Mouse (Mus musculus) brown adipose tissue, adult 24 weeks (tissue): Measurements from ENCODE around the gene Gm6685. TPM values are rescaled to one million over a fixed set of nuclear protein-coding genes. Genes with fewer than 3 reads are reported as not detected.
"Not testable (repeated sequence)": the region's sequence is repeated elsewhere in the genome, so short reads cannot be mapped to it uniquely, and the experiment has no call there.

ENCODE experiments used
- H3K27ac ChIP-seq: fragments of 200-500 bp; replicated peaks from 2 replicates; pipeline ENCODE4 v1.5.1; 2012; ENCODE audit warnings: low read depth, mild to moderate bottlenecking, low read length
- H3K4me1 ChIP-seq: fragments of 200-500 bp; 2 replicates; pipeline ENCODE4 v1.6.1; 2012; ENCODE audit warnings: low read length, mixed read lengths; ENCODE audit not compliant: control insufficient read depth, insufficient read depth, insufficient read length
- H3K4me3 ChIP-seq: fragments of 200-500 bp; 2 replicates; pipeline ENCODE4 v1.5.1; 2012; ENCODE audit warnings: low read depth, mild to moderate bottlenecking, low read length, moderate library complexity; ENCODE audit not compliant: insufficient read depth
- polyA plus RNA-seq: library from polyadenylated mRNA; stranded (reverse); fragments of >200 nt; gene quantifications from 2 replicates; pipeline ENCODE4 v1.2.4, GENCODE M21; 2012; ENCODE audit not compliant: missing spikeins, insufficient read depth, insufficient read length

The Gm6685 gene
- not detected in 2 replicates for polyA plus RNA-seq

GRCm38 (mm10) chr11:28339224-28340150 lies at the start of gene Gm6685:
Gene Gm6685 (minus strand): TSS chr11:28339867.
- not testable (repeated sequence) for H3K4me3 ChIP-seq, H3K4me1 ChIP-seq, H3K27ac ChIP-seq

GRCm38 (mm10) chr11:28375891-28376290 lies 36.2 kb upstream of the Gm6685 start:
- H3K4me3 ChIP-seq, result no peak overlapping the region
- H3K4me1 ChIP-seq, result no peaks in the 10 kb centered on the region
- H3K27ac ChIP-seq, result no peak overlapping the region

- Histone ChIP-seq H3K4me1 (no peaks in the 10 kb centered on the region), H3K4me3 (no peak overlapping the region), H3K27ac (no peak overlapping the region)
These were observed 35.0 kb upstream of the Gm6685 start for GRCm38 (mm10) chr11:28374636-28375035.

- not testable (repeated sequence) for H3K4me3 ChIP-seq, H3K27ac ChIP-seq, H3K4me1 ChIP-seq
These were observed 31.7 kb upstream of the Gm6685 start for GRCm38 (mm10) chr11:28371381-28371780.

GRCm38 (mm10) chr11:28365929-28366244 lies 26.2 kb upstream of the Gm6685 start:
- no peak overlapping the region for H3K27ac ChIP-seq
- peaks cover 2% of the 10 kb centered on the region; the same call in 1 of the 2 replicates for H3K4me1 ChIP-seq
- H3K4me3 ChIP-seq, result no peak overlapping the region

- H3K4me1 ChIP-seq, result peaks cover 2% of the 10 kb centered on the region; the same call in 1 of the 2 replicates
- H3K27ac ChIP-seq, result peak overlapping the region; percentile 82
- peak overlapping the region; percentile 47 for H3K4me3 ChIP-seq
These were observed 25.7 kb upstream of the Gm6685 start for GRCm38 (mm10) chr11:28365209-28365928.

DNA sequence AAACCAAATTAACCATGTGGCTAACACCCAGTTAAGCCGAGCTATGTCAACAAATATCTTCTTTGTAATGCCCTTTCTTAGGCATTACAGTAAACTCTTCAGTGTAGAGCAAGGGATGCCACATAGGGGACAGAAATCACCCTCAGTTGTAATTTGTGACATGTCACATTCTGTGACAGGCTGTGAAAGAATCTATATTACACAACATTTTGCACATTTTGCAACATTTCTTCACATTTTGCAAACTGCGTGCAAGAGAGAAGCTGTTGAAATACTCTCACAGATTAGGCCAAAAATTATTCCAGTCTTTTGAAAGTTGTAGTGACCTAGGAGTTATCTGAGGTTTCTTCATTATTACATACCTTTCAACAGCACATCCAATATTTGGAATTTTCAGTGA lies 3.8 kb upstream of the Gm6685 start:
- Histone ChIP-seq H3K4me1 (no peaks in the 10 kb centered on the region; the same call in 1 of the 2 replicates), H3K4me3 (no peak overlapping the region), H3K27ac (no peak overlapping the region)

DNA sequence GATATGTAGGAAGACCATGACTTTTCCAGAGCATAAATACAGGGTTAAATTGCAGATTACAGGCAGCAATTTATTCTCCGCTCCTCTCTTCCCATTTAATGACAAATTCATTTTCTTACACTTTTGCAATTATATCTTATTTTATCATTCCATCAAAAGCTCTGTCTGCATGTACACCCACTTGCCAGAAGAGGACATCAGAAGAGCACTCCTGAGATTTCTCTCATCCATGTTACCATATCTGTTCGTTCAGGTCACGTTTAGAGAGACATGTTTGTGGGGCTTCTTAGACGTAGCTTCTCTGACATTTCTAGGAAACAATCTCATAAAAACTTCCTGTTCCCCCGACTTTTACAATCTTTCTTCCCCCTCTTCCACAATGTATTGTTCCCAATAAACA lies 2.2 kb upstream of the Gm6685 start:
- Histone ChIP-seq H3K4me3 (no peak overlapping the region), H3K27ac (no peak overlapping the region), H3K4me1 (no peaks in the 10 kb centered on the region; the same call in 1 of the 2 replicates)

DNA sequence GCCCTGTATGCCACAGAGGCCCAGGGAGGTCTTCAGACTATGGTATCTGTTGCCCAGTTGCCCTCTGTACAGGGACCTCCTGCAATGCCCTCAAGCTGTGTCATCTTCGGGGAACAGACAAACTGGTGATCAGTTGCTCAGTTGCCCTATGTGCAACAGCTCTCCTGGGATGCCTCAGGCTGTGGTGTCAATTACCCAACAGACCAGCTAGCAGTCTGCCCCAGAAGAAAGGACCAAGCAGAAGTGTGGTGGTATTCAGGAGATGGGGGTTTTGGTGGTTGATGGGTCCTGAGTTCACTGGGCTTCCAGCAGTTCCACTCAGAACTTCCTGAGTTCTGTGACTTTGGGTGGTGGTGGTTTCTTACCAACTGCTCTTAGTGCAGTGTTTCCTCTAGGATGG lies 11.8 kb downstream of the Gm6685 start:
- Histone ChIP-seq H3K4me1 (no peaks in the 10 kb centered on the region), H3K4me3 (no peak overlapping the region), H3K27ac (no peak overlapping the region)

DNA sequence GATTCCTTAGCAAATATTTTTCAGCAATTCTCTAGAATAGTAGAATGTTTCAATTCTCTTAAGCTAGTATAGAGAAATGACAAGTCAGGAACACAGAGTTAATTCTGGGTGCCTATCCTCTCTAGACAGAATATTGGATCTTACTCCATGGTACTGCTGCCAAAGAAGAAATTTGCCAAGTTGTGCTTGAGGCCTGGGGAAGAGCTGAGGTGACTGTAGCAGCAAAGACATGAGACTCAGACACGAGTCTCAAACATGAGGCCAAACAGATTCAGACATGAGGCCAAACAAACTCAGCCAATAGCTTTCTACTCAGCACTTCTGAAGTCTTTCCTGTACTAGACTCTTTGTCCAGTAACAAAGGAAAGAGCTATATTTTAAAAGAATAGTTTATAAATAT lies 26.3 kb downstream of the Gm6685 start:
- H3K4me3 ChIP-seq, result no peak overlapping the region
- no peaks in the 10 kb centered on the region for H3K4me1 ChIP-seq
- no peak overlapping the region for H3K27ac ChIP-seq

- no peaks in the 10 kb centered on the region for H3K4me1 ChIP-seq
- no peak overlapping the region for H3K4me3 ChIP-seq
- no peak overlapping the region for H3K27ac ChIP-seq
These were observed 31.9 kb downstream of the Gm6685 start for GRCm38 (mm10) chr11:28307723-28308122.

GRCm38 (mm10) chr11:28290440-28290839 lies 49.2 kb downstream of the Gm6685 start:
- Histone ChIP-seq H3K4me1 (no peaks in the 10 kb centered on the region), H3K4me3 (no peak overlapping the region), H3K27ac (no peak overlapping the region)

Other genes with a start within 250 kb of the Gm6685 start
- 2.6 and 5.7 TPM in 2 replicates for gene Ccdc85a, start 244.5 kb upstream of the Gm6685 start, polyA plus RNA-seq